Mouse (Mus musculus): Measurements from ENCODE around the gene Fam129b. TPM values are rescaled to one million over a fixed set of nuclear protein-coding genes. Genes with fewer than 3 reads are reported as not detected.
A peak's percentile ranks its signal among the peaks of the same experiment; 100 is the strongest.

Fam129b gene
- polyA plus RNA-seq, 1 experiment from 2014 or later, result 11.8 TPM

GRCm38 (mm10) chr2:32855790-32856465 lies 20.0 kb upstream of the Fam129b start:
- Histone ChIP-seq H3K4me2 (ENCODE audit: low read depth, low read length) (no peak overlapping the region), H3K9ac (replicated peaks; ENCODE audit: low read depth, low read length) (no peak overlapping the region), H3K9me3 (ENCODE audit: control insufficient read depth, low read length) (no peaks in the 10 kb centered on the region), H3K36me3 (ENCODE audit: control insufficient read depth, insufficient read depth, low read length) (no peaks in the 10 kb centered on the region), H3K27ac (ENCODE audit: low read depth, low read length) (no peak overlapping the region), H3K4me3 (ENCODE audit: low read depth, low read length) (no peak overlapping the region), H3K27me3 (ENCODE audit: control insufficient read depth, insufficient read depth, low read length) (no peaks in the 10 kb centered on the region), H3K4me1 (ENCODE audit: control insufficient read depth, insufficient read depth, low read length) (no peaks in the 10 kb centered on the region)
- ATAC-seq (ENCODE audit: low read depth), result no peak
- 39% methylated on average over 5 of the region's 5 CpGs for WGBS

- Histone ChIP-seq H3K36me3 (ENCODE audit: control insufficient read depth, insufficient read depth, low read length) (no peaks in the 10 kb centered on the region), H3K4me3 (ENCODE audit: low read depth, low read length) (no peak overlapping the region), H3K9me3 (ENCODE audit: control insufficient read depth, low read length) (no peaks in the 10 kb centered on the region), H3K27me3 (ENCODE audit: control insufficient read depth, insufficient read depth, low read length) (no peaks in the 10 kb centered on the region), H3K4me2 (ENCODE audit: low read depth, low read length) (no peak overlapping the region), H3K9ac (replicated peaks; ENCODE audit: low read depth, low read length) (no peak overlapping the region), H3K4me1 (ENCODE audit: control insufficient read depth, insufficient read depth, low read length) (no peaks in the 10 kb centered on the region), H3K27ac (ENCODE audit: low read depth, low read length) (no peak overlapping the region)
- 2% methylated on average over 7 of the region's 7 CpGs for WGBS
- peak; percentile 77; the same call in 1 of the 2 replicates for ATAC-seq (ENCODE audit: low read depth)
Observed at GRCm38 (mm10) chr2:32857584-32857983, 18.3 kb upstream of the Fam129b start.

- no peak overlapping the region for H3K4me3 ChIP-seq (ENCODE audit: low read depth, low read length)
- H3K4me1 ChIP-seq (ENCODE audit: control insufficient read depth, insufficient read depth, low read length), result no peaks in the 10 kb centered on the region
- H3K9ac ChIP-seq (replicated peaks; ENCODE audit: low read depth, low read length), result no peak overlapping the region
- H3K9me3 ChIP-seq (ENCODE audit: control insufficient read depth, low read length), result no peaks in the 10 kb centered on the region
- H3K36me3 ChIP-seq (ENCODE audit: control insufficient read depth, insufficient read depth, low read length), result no peaks in the 10 kb centered on the region
- WGBS, result 50% methylated on average over 10 of the region's 10 CpGs
- H3K4me2 ChIP-seq (ENCODE audit: low read depth, low read length), result no peak overlapping the region
- peak; percentile 52 for ATAC-seq (ENCODE audit: low read depth)
- no peaks in the 10 kb centered on the region for H3K27me3 ChIP-seq (ENCODE audit: control insufficient read depth, insufficient read depth, low read length)
- no peak overlapping the region for H3K27ac ChIP-seq (ENCODE audit: low read depth, low read length)
Observed at GRCm38 (mm10) chr2:32859010-32859621, 16.8 kb upstream of the Fam129b start.

GRCm38 (mm10) chr2:32859622-32860012 lies 16.3 kb upstream of the Fam129b start:
- WGBS, result 84% methylated on average over 5 of the region's 5 CpGs
- no peaks in the 10 kb centered on the region for H3K27me3 ChIP-seq (ENCODE audit: control insufficient read depth, insufficient read depth, low read length)
- no peak overlapping the region for H3K4me3 ChIP-seq (ENCODE audit: low read depth, low read length)
- H3K9ac ChIP-seq (replicated peaks; ENCODE audit: low read depth, low read length), result no peak overlapping the region
- H3K4me1 ChIP-seq (ENCODE audit: control insufficient read depth, insufficient read depth, low read length), result no peaks in the 10 kb centered on the region
- no peaks in the 10 kb centered on the region for H3K9me3 ChIP-seq (ENCODE audit: control insufficient read depth, low read length)
- no peaks in the 10 kb centered on the region for H3K36me3 ChIP-seq (ENCODE audit: control insufficient read depth, insufficient read depth, low read length)
- H3K4me2 ChIP-seq (ENCODE audit: low read depth, low read length), result no peak overlapping the region
- no peak overlapping the region for H3K27ac ChIP-seq (ENCODE audit: low read depth, low read length)
- no peak for ATAC-seq (ENCODE audit: low read depth)

GRCm38 (mm10) chr2:32860799-32861198 lies 15.1 kb upstream of the Fam129b start:
- no peak overlapping the region for H3K4me3 ChIP-seq (ENCODE audit: low read depth, low read length)
- H3K36me3 ChIP-seq (ENCODE audit: control insufficient read depth, insufficient read depth, low read length), result no peaks in the 10 kb centered on the region
- ATAC-seq (ENCODE audit: low read depth), result no peak
- H3K27me3 ChIP-seq (ENCODE audit: control insufficient read depth, insufficient read depth, low read length), result no peaks in the 10 kb centered on the region
- H3K9ac ChIP-seq (replicated peaks; ENCODE audit: low read depth, low read length), result no peak overlapping the region
- 64% methylated on average over 8 of the region's 8 CpGs for WGBS
- no peak overlapping the region for H3K4me2 ChIP-seq (ENCODE audit: low read depth, low read length)
- no peaks in the 10 kb centered on the region for H3K4me1 ChIP-seq (ENCODE audit: control insufficient read depth, insufficient read depth, low read length)
- H3K9me3 ChIP-seq (ENCODE audit: control insufficient read depth, low read length), result no peaks in the 10 kb centered on the region
- H3K27ac ChIP-seq (ENCODE audit: low read depth, low read length), result no peak overlapping the region

GRCm38 (mm10) chr2:32863317-32863716 lies 12.6 kb upstream of the Fam129b start:
- no peak overlapping the region for H3K9ac ChIP-seq (replicated peaks; ENCODE audit: low read depth, low read length)
- no peak overlapping the region for H3K4me3 ChIP-seq (ENCODE audit: low read depth, low read length)
- WGBS, result 92% methylated on average over 3 of the region's 3 CpGs
- no peaks in the 10 kb centered on the region for H3K36me3 ChIP-seq (ENCODE audit: control insufficient read depth, insufficient read depth, low read length)
- H3K9me3 ChIP-seq (ENCODE audit: control insufficient read depth, low read length), result no peaks in the 10 kb centered on the region
- H3K27ac ChIP-seq (ENCODE audit: low read depth, low read length), result no peak overlapping the region
- no peaks in the 10 kb centered on the region for H3K27me3 ChIP-seq (ENCODE audit: control insufficient read depth, insufficient read depth, low read length)
- no peak for ATAC-seq (ENCODE audit: low read depth)
- H3K4me2 ChIP-seq (ENCODE audit: low read depth, low read length), result no peak overlapping the region
- no peaks in the 10 kb centered on the region for H3K4me1 ChIP-seq (ENCODE audit: control insufficient read depth, insufficient read depth, low read length)

- no peak overlapping the region for H3K27ac ChIP-seq (ENCODE audit: low read depth, low read length)
- H3K27me3 ChIP-seq (ENCODE audit: control insufficient read depth, insufficient read depth, low read length), result no peaks in the 10 kb centered on the region
- H3K4me1 ChIP-seq (ENCODE audit: control insufficient read depth, insufficient read depth, low read length), result no peaks in the 10 kb centered on the region
- H3K9me3 ChIP-seq (ENCODE audit: control insufficient read depth, low read length), result no peaks in the 10 kb centered on the region
- ATAC-seq (ENCODE audit: low read depth), result no peak
- WGBS, result 72% methylated on average over 2 of the region's 2 CpGs
- H3K4me3 ChIP-seq (ENCODE audit: low read depth, low read length), result no peak overlapping the region
- no peak overlapping the region for H3K9ac ChIP-seq (replicated peaks; ENCODE audit: low read depth, low read length)
- no peaks in the 10 kb centered on the region for H3K36me3 ChIP-seq (ENCODE audit: control insufficient read depth, insufficient read depth, low read length)
- H3K4me2 ChIP-seq (ENCODE audit: low read depth, low read length), result no peak overlapping the region
Observed at GRCm38 (mm10) chr2:32864755-32865154, 11.2 kb upstream of the Fam129b start.

GRCm38 (mm10) chr2:32867354-32867753 lies 8.6 kb upstream of the Fam129b start:
- no peaks in the 10 kb centered on the region for H3K4me1 ChIP-seq (ENCODE audit: control insufficient read depth, insufficient read depth, low read length)
- no peaks in the 10 kb centered on the region for H3K36me3 ChIP-seq (ENCODE audit: control insufficient read depth, insufficient read depth, low read length)
- H3K4me2 ChIP-seq (ENCODE audit: low read depth, low read length), result no peak overlapping the region
- H3K9me3 ChIP-seq (ENCODE audit: control insufficient read depth, low read length), result no peaks in the 10 kb centered on the region
- H3K9ac ChIP-seq (replicated peaks; ENCODE audit: low read depth, low read length), result no peak overlapping the region
- H3K27ac ChIP-seq (ENCODE audit: low read depth, low read length), result no peak overlapping the region
- H3K4me3 ChIP-seq (ENCODE audit: low read depth, low read length), result no peak overlapping the region
- WGBS, result 85% methylated on average over 4 of the region's 4 CpGs
- H3K27me3 ChIP-seq (ENCODE audit: control insufficient read depth, insufficient read depth, low read length), result no peaks in the 10 kb centered on the region
- no peak for ATAC-seq (ENCODE audit: low read depth)

- ATAC-seq (ENCODE audit: low read depth), result no peak
Observed at GRCm38 (mm10) chr2:32869721-32870274, 6.1 kb upstream of the Fam129b start.

More at GRCm38 (mm10) chr2:32869721-32870274, 6.1 kb upstream of the Fam129b start:
- Histone ChIP-seq H3K27me3 (ENCODE audit: control insufficient read depth, insufficient read depth, low read length) (no peaks in the 10 kb centered on the region), H3K4me3 (ENCODE audit: low read depth, low read length) (no peak overlapping the region), H3K9ac (replicated peaks; ENCODE audit: low read depth, low read length) (no peak overlapping the region), H3K4me1 (ENCODE audit: control insufficient read depth, insufficient read depth, low read length) (peaks cover 5% of the 10 kb centered on the region; the same call in 1 of the 2 replicates), H3K27ac (ENCODE audit: low read depth, low read length) (no peak overlapping the region), H3K4me2 (ENCODE audit: low read depth, low read length) (no peak overlapping the region), H3K9me3 (ENCODE audit: control insufficient read depth, low read length) (no peaks in the 10 kb centered on the region), H3K36me3 (ENCODE audit: control insufficient read depth, insufficient read depth, low read length) (no peaks in the 10 kb centered on the region)
- 59% methylated on average over 6 of the region's 6 CpGs for WGBS

All from neural tube, embryonic 14.5 days (tissue).